Mouse (Mus musculus): ENCODE results near the gene Ppcdc.

DNA sequence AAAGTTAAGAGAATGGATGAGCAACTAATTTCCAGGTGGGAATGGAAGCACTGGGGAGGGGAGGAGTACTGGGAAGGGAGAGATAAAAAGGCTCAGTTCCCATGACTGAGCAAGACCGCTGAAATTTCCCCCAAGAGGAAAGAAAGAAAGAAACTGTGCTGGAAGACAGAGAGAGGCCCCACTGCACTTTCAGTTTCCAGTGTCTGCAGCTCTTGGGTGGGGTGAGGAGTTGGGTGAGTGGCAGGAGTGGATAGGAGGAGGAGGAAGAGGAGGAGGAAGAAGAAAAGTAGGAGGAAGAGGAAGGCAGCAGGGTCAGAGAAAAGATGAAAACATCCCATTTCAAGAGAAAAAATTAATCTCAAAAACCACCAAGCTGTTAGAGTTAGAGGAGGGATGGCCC lies 94.0 kb downstream of the Ppcdc start:
- TF ChIP-seq CTCF (conservative IDR thresholded peaks at IDR 0.05; ENCODE audit: insufficient read depth, insufficient read length, low read depth, low read length) (no peak), POLR2A (IDR thresholded peaks at IDR 0.05; ENCODE audit: low read depth, low read length) (no peak)
